Mouse (Mus musculus): ENCODE measurements around the gene Plpp2. TPM values are rescaled to one million over a fixed set of nuclear protein-coding genes. Genes with fewer than 3 reads are reported as not detected.

Gene Plpp2
- total and polyA plus RNA-seq, 3 experiments, result 11.5 to 19.3 (median 13.9) TPM

- no peak for DNase-seq (ENCODE audit: extremely low read depth)
- no peak overlapping the region for H3K4me3 ChIP-seq (replicated peaks in 1 of 3; ENCODE audit: low read depth in 2 of 3, low read length in 2 of 3, poor library complexity in 1 of 3)
- H3K79me2 ChIP-seq (replicated peaks; ENCODE audit: control insufficient read depth, extremely low read depth, insufficient read depth, poor library complexity, severe bottlenecking), result no peaks in the 10 kb centered on the region
- no peak overlapping the region for H3K4me2 ChIP-seq (ENCODE audit: insufficient read depth, low read depth, poor library complexity, severe bottlenecking)
- in situ Hi-C loops (cut with MboI; ENCODE audit: low pct_ligation_motif_present, low pct_unique_long_range_greater_than_20kb, low sequenced_read_pairs), result no loop called here
- dilution Hi-C loops (cut with MboI; ENCODE audit: extremely low pct_ligation_motif_present, extremely low pct_unique_long_range_greater_than_20kb, low sequenced_read_pairs), result no loop called here
- no peaks in the 10 kb centered on the region for H3K36me3 ChIP-seq (replicated peaks in 1 of 2; ENCODE audit: control insufficient read depth in 1 of 2, insufficient read depth in 1 of 2, low read length in 1 of 2)
- TF ChIP-seq RCOR1 (conservative IDR thresholded peaks at IDR 0.05; ENCODE audit: low read depth, low read length) (no peak), CHD2 (IDR thresholded peaks at IDR 0.05; ENCODE audit: low read length) (no peak), ETS1 (conservative IDR thresholded peaks at IDR 0.05; ENCODE audit: low read depth, low read length) (no peak), TCF12 (IDR thresholded peaks at IDR 0.05; ENCODE audit: low read depth, low read length) (no peak), NELFE (IDR thresholded peaks at IDR 0.05; ENCODE audit: low read depth, low read length) (no peak), MYC (IDR thresholded peaks at IDR 0.05; ENCODE audit: low read depth, low read length) (no peak)
- peaks cover 45% of the 10 kb centered on the region for H3K27me3 ChIP-seq (replicated peaks)
- H3K9me3 ChIP-seq (replicated peaks; ENCODE audit: low read length), result peaks cover 2% of the 10 kb centered on the region
- no peak overlapping the region for H3K27ac ChIP-seq (ENCODE audit: insufficient read depth, low read depth)
- H3K4me1 ChIP-seq (ENCODE audit: control insufficient read depth in 1 of 2, insufficient read depth in 2 of 2), result no peaks in the 10 kb centered on the region
- no peak overlapping the region for H3K9ac ChIP-seq (ENCODE audit: insufficient read depth, low read depth)
These were observed 42.2 kb upstream of the Plpp2 start for GRCm38 (mm10) chr10:79575754-79576153.

GRCm38 (mm10) chr10:79574796-79575195, 41.2 kb upstream of the Plpp2 start:
- Histone ChIP-seq H3K9me3 (replicated peaks; ENCODE audit: low read length) (no peaks in the 10 kb centered on the region), H3K27ac (ENCODE audit: insufficient read depth, low read depth) (no peak overlapping the region), H3K27me3 (replicated peaks) (peaks cover 42% of the 10 kb centered on the region), H3K4me1 (ENCODE audit: control insufficient read depth in 1 of 2, insufficient read depth in 2 of 2) (no peaks in the 10 kb centered on the region), H3K79me2 (replicated peaks; ENCODE audit: control insufficient read depth, extremely low read depth, insufficient read depth, poor library complexity, severe bottlenecking) (no peaks in the 10 kb centered on the region), H3K36me3 (replicated peaks in 1 of 2; ENCODE audit: control insufficient read depth in 1 of 2, insufficient read depth in 1 of 2, low read length in 1 of 2) (no peaks in the 10 kb centered on the region), H3K9ac (ENCODE audit: insufficient read depth, low read depth) (no peak overlapping the region), H3K4me3 (replicated peaks in 1 of 3; ENCODE audit: low read depth in 2 of 3, low read length in 2 of 3, poor library complexity in 1 of 3) (no peak overlapping the region), H3K4me2 (ENCODE audit: insufficient read depth, low read depth, poor library complexity, severe bottlenecking) (no peak overlapping the region)
- TF ChIP-seq IRF4 (IDR thresholded peaks at IDR 0.05; ENCODE audit: low read depth, low read length) (no peak), BHLHE40 (IDR thresholded peaks at IDR 0.05; ENCODE audit: low read depth, low read length) (no peak), NELFE (IDR thresholded peaks at IDR 0.05; ENCODE audit: low read depth, low read length) (no peak), ZKSCAN1 (IDR thresholded peaks at IDR 0.05; ENCODE audit: borderline replicate concordance, low read depth, low read length) (no peak), SMC3 (IDR thresholded peaks at IDR 0.05; ENCODE audit: low read depth, low read length) (no peak), ZNF384 (IDR thresholded peaks at IDR 0.05; ENCODE audit: low read depth, low read length) (no peak), TBP (conservative IDR thresholded peaks at IDR 0.05; ENCODE audit: low read depth, low read length) (no peak), MAX (IDR thresholded peaks at IDR 0.05; ENCODE audit: low read length) (no peak), JUND (conservative IDR thresholded peaks at IDR 0.05; ENCODE audit: low read depth, low read length) (no peak), POLR2AphosphoS2 (IDR thresholded peaks at IDR 0.05; ENCODE audit: low read depth, low read length) (no peak), ZC3H11A (IDR thresholded peaks at IDR 0.05; ENCODE audit: low read depth, low read length) (no peak), MEF2A (IDR thresholded peaks at IDR 0.05; ENCODE audit: borderline replicate concordance, low read depth, low read length) (no peak), CHD1 (IDR thresholded peaks at IDR 0.05; ENCODE audit: low read depth, low read length) (no peak)
- dilution Hi-C loops (cut with MboI; ENCODE audit: extremely low pct_ligation_motif_present, extremely low pct_unique_long_range_greater_than_20kb, low sequenced_read_pairs), result no loop called here
- in situ Hi-C loops (cut with MboI; ENCODE audit: low pct_ligation_motif_present, low pct_unique_long_range_greater_than_20kb, low sequenced_read_pairs), result no loop called here
- no peak for DNase-seq (ENCODE audit: extremely low read depth)

Measured in CH12.LX (cell line).